12 mouse cellular contexts compared by ENCODE assay signal in the genomic region with DNA sequence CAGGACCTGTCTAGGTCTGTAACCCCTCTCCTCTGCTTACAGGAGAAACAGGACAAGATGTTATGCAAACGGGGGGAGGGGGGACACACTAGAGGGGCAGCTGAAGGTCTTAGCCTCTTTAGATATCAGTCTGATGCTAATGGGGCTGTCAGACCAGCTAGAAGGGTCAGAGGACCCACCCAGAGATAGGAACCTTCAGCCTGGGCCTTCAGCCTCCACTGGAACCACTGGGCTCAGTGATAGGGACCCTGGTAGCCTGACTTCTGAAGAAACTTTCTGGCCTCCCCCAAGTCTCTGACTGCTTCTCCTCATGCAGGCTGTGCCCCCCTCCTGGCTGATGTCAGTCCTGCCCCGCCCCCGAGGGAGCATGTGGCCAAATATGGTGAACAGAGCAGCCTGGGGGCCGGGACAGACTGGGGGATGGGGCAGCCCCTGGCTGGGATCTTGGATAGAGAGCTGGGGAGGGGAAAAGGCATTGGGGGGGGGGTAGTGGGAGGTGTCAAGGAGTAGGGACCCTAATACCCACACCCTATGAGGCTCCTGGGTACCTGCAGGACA. TPM values are rescaled to one million over a fixed set of nuclear protein-coding genes. Genes with fewer than 3 reads are reported as not detected.
DNase-seq lines count a peak whose midpoint lies in the region; ATAC-seq and TF ChIP-seq lines count a peak whose summit lies in the region.
"Had no signal": no experiment of that assay in that cellular context is flagged by ENCODE, and none has a peak within 500 bp of the region (broad histone marks: within the 10 kb centered on the region; RNA-seq: fewer than 3 reads in every experiment).

No protein-coding gene starts in this region.

- H3K9ac ChIP-seq in heart, embryonic 11.5 days (ENCODE audit: low read depth, low read length): peak overlapping the region; percentile 58
- H3K9ac ChIP-seq in heart, embryonic 16.5 days (ENCODE audit: low read length): peak overlapping the region; percentile 55
- H3K9ac ChIP-seq in limb, embryonic 15.5 days: no peak overlapping the region

- H3K4me3 ChIP-seq in heart, embryonic 11.5 days (ENCODE audit: low read depth, low read length): no peak overlapping the region
- H3K4me3 ChIP-seq in heart, embryonic 16.5 days (ENCODE audit: low read length): no peak overlapping the region
- no peak overlapping the region for H3K4me3 ChIP-seq in limb, embryonic 15.5 days
- H3K4me3 ChIP-seq in layer of hippocampus, adult 2 months: no peak overlapping the region

- WGBS in heart, embryonic 11.5 days (ENCODE audit: insufficient replicate concordance): 17% methylated on average over 4 of the region's 4 CpGs
- 23% methylated on average over 4 of the region's 4 CpGs for WGBS in heart, embryonic 16.5 days
- WGBS in limb, embryonic 15.5 days: 18% methylated on average over 4 of the region's 4 CpGs

- H3K9me3 ChIP-seq in heart, embryonic 11.5 days (replicated peaks; ENCODE audit: control insufficient read depth, low read length): no peaks in the 10 kb centered on the region
- no peaks in the 10 kb centered on the region for H3K9me3 ChIP-seq in heart, embryonic 16.5 days (replicated peaks; ENCODE audit: control insufficient read depth, low read length)
- H3K9me3 ChIP-seq in limb, embryonic 15.5 days: no peaks in the 10 kb centered on the region

- TF ChIP-seq CTCF in layer of hippocampus, adult 2 months (conservative IDR thresholded peaks at IDR 0.05): no peak

- peaks cover 68% of the 10 kb centered on the region for H3K4me1 ChIP-seq in heart, embryonic 11.5 days (ENCODE audit: control insufficient read depth, insufficient read depth, low read length)
- H3K4me1 ChIP-seq in heart, embryonic 16.5 days (ENCODE audit: control insufficient read depth, insufficient read depth, low read length): peaks cover 56% of the 10 kb centered on the region
- H3K4me1 ChIP-seq in limb, embryonic 15.5 days: peaks cover 92% of the 10 kb centered on the region

- no peak for DNase-seq in heart, adult 9 months (ENCODE audit: low spot score in 2 of 2)
- peak; percentile 85 for DNase-seq in ES-CJ7 (ENCODE audit: low read depth, low spot score)
- no peak for DNase-seq in layer of hippocampus, adult 2 months (ENCODE audit: low spot score in 2 of 2)
- no peak for DNase-seq in frontal cortex, postnatal 10 days (ENCODE audit: low spot score in 2 of 2)
- DNase-seq in layer of hippocampus, postnatal 10 days (ENCODE audit: low spot score in 2 of 2): no peak
- DNase-seq: adrenal gland, adult 2 months; gastrocnemius, postnatal 14 days; right cerebral cortex, postnatal 14 days had no signal

- peaks cover 3% of the 10 kb centered on the region; the same call in 1 of the 2 replicates for H3K36me3 ChIP-seq in heart, embryonic 11.5 days (ENCODE audit: control insufficient read depth, insufficient read depth, low read length)
- H3K36me3 ChIP-seq in heart, embryonic 16.5 days (ENCODE audit: control insufficient read depth, insufficient read depth): 0 out of 2 replicates have a peak, but pooled peaks cover 4% of the 10 kb centered on the region
- peaks cover 14% of the 10 kb centered on the region for H3K36me3 ChIP-seq in limb, embryonic 15.5 days

- no peaks in the 10 kb centered on the region for H3K27me3 ChIP-seq in heart, embryonic 11.5 days (ENCODE audit: control insufficient read depth, insufficient read depth, low read length)
- no peaks in the 10 kb centered on the region for H3K27me3 ChIP-seq in heart, embryonic 16.5 days (ENCODE audit: control insufficient read depth, insufficient read depth, low read length)
- H3K27me3 ChIP-seq in limb, embryonic 15.5 days: no peaks in the 10 kb centered on the region

- peak overlapping the region; percentile 54 for H3K4me2 ChIP-seq in heart, embryonic 11.5 days
- H3K4me2 ChIP-seq in heart, embryonic 16.5 days (ENCODE audit: low read depth, low read length): peak overlapping the region; percentile 27; the same call in 1 of the 2 replicates
- H3K4me2 ChIP-seq in limb, embryonic 15.5 days: no peak overlapping the region; the same call in 1 of the 2 replicates

- peak; percentile 36; the same call in 1 of the 2 replicates for ATAC-seq in heart, embryonic 11.5 days (replicated peaks; ENCODE audit: insufficient number of reproducible peaks, low FRiP score, low TSS enrichment)
- no peak for ATAC-seq in heart, embryonic 16.5 days (replicated peaks; ENCODE audit: extremely low read depth, insufficient read depth, low FRiP score)
- no peak for ATAC-seq in limb, embryonic 15.5 days (ENCODE audit: insufficient number of reproducible peaks, low FRiP score, low TSS enrichment, low read depth)

- peak overlapping the region; percentile 92 for H3K27ac ChIP-seq in heart, embryonic 11.5 days (ENCODE audit: low read depth, low read length)
- H3K27ac ChIP-seq in heart, embryonic 16.5 days (ENCODE audit: low read length): peak overlapping the region; percentile 79
- H3K27ac ChIP-seq in limb, embryonic 15.5 days: peak overlapping the region; percentile 81
- no peak overlapping the region for H3K27ac ChIP-seq in layer of hippocampus, adult 2 months

RNA-seq across cellular contexts. Expression of a gene that starts 6.5 kb away (rescaled TPM):
- 6.5 and 7.5 TPM in 2 replicates for polyA plus RNA-seq in heart, embryonic 11.5 days (2014; fragmentation: Nextera tagmentation; extraction: Ambion mirVana)
- polyA plus RNA-seq in heart, embryonic 16.5 days (2015; fragmentation: Nextera tagmentation; extraction: Ambion mirVana): 6.2 and 6.4 TPM in 2 replicates
- 15.5 and 16.2 TPM in 2 replicates for polyA plus RNA-seq in limb, embryonic 15.5 days (2015; fragmentation: Nextera tagmentation; extraction: Ambion mirVana)
- 1 to 10 TPM; 3.0 to 3.2 TPM for total RNA-seq in layer of hippocampus, adult 2 months (2021)
- 1 to 10 TPM; 5.6 to 6.1 TPM for total RNA-seq in layer of hippocampus, postnatal 10 days (2021)
- total RNA-seq: common myeloid progenitor, adult 5-6 weeks had no signal

RNA-seq across cellular contexts. Expression of a gene that starts 15.9 kb away (rescaled TPM):
- 408 and 446 TPM in 2 replicates for polyA plus RNA-seq in heart, embryonic 11.5 days (2014; fragmentation: Nextera tagmentation; extraction: Ambion mirVana)
- polyA plus RNA-seq in heart, embryonic 16.5 days (2015; fragmentation: Nextera tagmentation; extraction: Ambion mirVana): 279 and 343 TPM in 2 replicates
- polyA plus RNA-seq in limb, embryonic 15.5 days (2015; fragmentation: Nextera tagmentation; extraction: Ambion mirVana): 509 and 665 TPM in 2 replicates
- 100 to 1,000 TPM; 345 to 350 TPM for total RNA-seq in layer of hippocampus, adult 2 months (2021)
- 100 to 1,000 TPM; 503 to 535 TPM for total RNA-seq in layer of hippocampus, postnatal 10 days (2021)

RNA-seq across cellular contexts. Expression of a gene that starts 20.9 kb away (rescaled TPM):
- polyA plus RNA-seq in heart, embryonic 11.5 days (2014; fragmentation: Nextera tagmentation; extraction: Ambion mirVana): 2.9 and 5.0 TPM in 2 replicates
- polyA plus RNA-seq in heart, embryonic 16.5 days (2015; fragmentation: Nextera tagmentation; extraction: Ambion mirVana): 2.1 and 3.1 TPM in 2 replicates
- polyA plus RNA-seq in limb, embryonic 15.5 days (2015; fragmentation: Nextera tagmentation; extraction: Ambion mirVana): 5.4 and 6.2 TPM in 2 replicates
- total RNA-seq in layer of hippocampus, adult 2 months (2021): not detected
- total RNA-seq in layer of hippocampus, postnatal 10 days (2021): under 1 TPM in 1 of 2 experiments, not detected in 1; 0.41 TPM
- total RNA-seq: adrenal gland, adult 2 months; common myeloid progenitor, adult 5-6 weeks; gastrocnemius, postnatal 14 days had no signal

RNA-seq across cellular contexts. Expression of a gene that starts 30.8 kb away (rescaled TPM):
- polyA plus RNA-seq in heart, embryonic 11.5 days (2014; fragmentation: Nextera tagmentation; extraction: Ambion mirVana): 15.3 and 17.3 TPM in 2 replicates
- polyA plus RNA-seq in heart, embryonic 16.5 days (2015; fragmentation: Nextera tagmentation; extraction: Ambion mirVana): 17.6 and 21.1 TPM in 2 replicates
- polyA plus RNA-seq in limb, embryonic 15.5 days (2015; fragmentation: Nextera tagmentation; extraction: Ambion mirVana): 30.6 and 33.9 TPM in 2 replicates
- total RNA-seq in layer of hippocampus, adult 2 months (2021): 10 to 100 TPM; 30.3 to 34.9 TPM
- 10 to 100 TPM; 26.0 to 36.2 TPM for total RNA-seq in layer of hippocampus, postnatal 10 days (2021)
